Mouse (Mus musculus): ENCODE measurements around the gene Gm49320. TPM values are rescaled to one million over a fixed set of nuclear protein-coding genes. Genes with fewer than 3 reads are reported as not detected.

Gm49320 gene
- polyA plus RNA-seq, 1 experiment from 2014 or later = 0.70 TPM

- WGBS = 8% methylated on average over 26 of the region's 33 CpGs
- peaks cover 20% of the 10 kb centered on the region for H3K4me1 ChIP-seq (ENCODE audit: control insufficient read depth, insufficient read depth, low read length)
- H3K9me3 ChIP-seq (ENCODE audit: control insufficient read depth, low read length) = no peaks in the 10 kb centered on the region
- no peaks in the 10 kb centered on the region for H3K27me3 ChIP-seq (ENCODE audit: control insufficient read depth, insufficient read depth, low read length)
- peak within 1 kb of the TSS; percentile 81 for H3K4me2 ChIP-seq (ENCODE audit: low read length)
- H3K36me3 ChIP-seq (ENCODE audit: control insufficient read depth, insufficient read depth, low read length) = peaks cover 81% of the 10 kb centered on the region
- peak; percentile 92 for ATAC-seq (ENCODE audit: low FRiP score, low TSS enrichment)
- H3K9ac ChIP-seq (replicated peaks; ENCODE audit: low read length) = peak within 1 kb of the TSS; percentile 98
- peak within 1 kb of the TSS; percentile 88 for H3K4me3 ChIP-seq (replicated peaks; ENCODE audit: low read depth, low read length)
- H3K27ac ChIP-seq (replicated peaks; ENCODE audit: low read depth, low read length) = peak within 1 kb of the TSS; percentile 96
- DNase-seq = peak; percentile 96
These were observed 20.6 kb downstream of the Gm49320 start, which contains the start of gene Ctxn1 for GRCm38 (mm10) chr8:4259125-4259804. Gene Ctxn1 (minus strand): TSS chr8:4259274.

GRCm38 (mm10) chr8:4259805-4260170, 21.1 kb downstream of the Gm49320 start:
- Histone ChIP-seq H3K9me3 (ENCODE audit: control insufficient read depth, low read length) (no peaks in the 10 kb centered on the region), H3K4me3 (replicated peaks; ENCODE audit: low read depth, low read length) (no peak overlapping the region; the same call in 1 of the 2 replicates), H3K27ac (replicated peaks; ENCODE audit: low read depth, low read length) (peak overlapping the region; percentile 96), H3K27me3 (ENCODE audit: control insufficient read depth, insufficient read depth, low read length) (no peaks in the 10 kb centered on the region), H3K4me1 (ENCODE audit: control insufficient read depth, insufficient read depth, low read length) (peaks cover 16% of the 10 kb centered on the region), H3K36me3 (ENCODE audit: control insufficient read depth, insufficient read depth, low read length) (peaks cover 81% of the 10 kb centered on the region), H3K4me2 (ENCODE audit: low read length) (peak overlapping the region; percentile 81), H3K9ac (replicated peaks; ENCODE audit: low read length) (0 out of 2 replicates have a peak overlapping the region, but pooled peaks have one; percentile 23)
- 88% methylated on average over 4 of the region's 4 CpGs for WGBS
- ATAC-seq (ENCODE audit: low FRiP score, low TSS enrichment) (no peak), DNase-seq (no peak)

GRCm38 (mm10) chr8:4263105-4263791, 24.6 kb downstream of the Gm49320 start:
- no peak overlapping the region for H3K4me3 ChIP-seq (replicated peaks; ENCODE audit: low read depth, low read length)
- ATAC-seq (ENCODE audit: low FRiP score, low TSS enrichment) (no peak), DNase-seq (no peak)
- H3K4me2 ChIP-seq (ENCODE audit: low read length) = no peak overlapping the region
- H3K27me3 ChIP-seq (ENCODE audit: control insufficient read depth, insufficient read depth, low read length) = no peaks in the 10 kb centered on the region
- H3K9me3 ChIP-seq (ENCODE audit: control insufficient read depth, low read length) = no peaks in the 10 kb centered on the region
- WGBS = 91% methylated on average over 8 of the region's 8 CpGs
- peaks cover 84% of the 10 kb centered on the region for H3K36me3 ChIP-seq (ENCODE audit: control insufficient read depth, insufficient read depth, low read length)
- no peak overlapping the region for H3K27ac ChIP-seq (replicated peaks; ENCODE audit: low read depth, low read length)
- no peak overlapping the region for H3K9ac ChIP-seq (replicated peaks; ENCODE audit: low read length)
- no peaks in the 10 kb centered on the region for H3K4me1 ChIP-seq (ENCODE audit: control insufficient read depth, insufficient read depth, low read length)

GRCm38 (mm10) chr8:4265160-4265914, 26.7 kb downstream of the Gm49320 start:
- Histone ChIP-seq H3K36me3 (ENCODE audit: control insufficient read depth, insufficient read depth, low read length) (peaks cover 95% of the 10 kb centered on the region), H3K4me2 (ENCODE audit: low read length) (no peak overlapping the region), H3K4me1 (ENCODE audit: control insufficient read depth, insufficient read depth, low read length) (no peaks in the 10 kb centered on the region), H3K9ac (replicated peaks; ENCODE audit: low read length) (no peak overlapping the region), H3K4me3 (replicated peaks; ENCODE audit: low read depth, low read length) (no peak overlapping the region), H3K9me3 (ENCODE audit: control insufficient read depth, low read length) (no peaks in the 10 kb centered on the region), H3K27me3 (ENCODE audit: control insufficient read depth, insufficient read depth, low read length) (no peaks in the 10 kb centered on the region), H3K27ac (replicated peaks; ENCODE audit: low read depth, low read length) (no peak overlapping the region)
- DNase-seq (no peak), ATAC-seq (ENCODE audit: low FRiP score, low TSS enrichment) (no peak)
- WGBS = 94% methylated on average over 15 of the region's 15 CpGs

GRCm38 (mm10) chr8:4267627-4268026, 29.0 kb downstream of the Gm49320 start:
- H3K36me3 ChIP-seq (ENCODE audit: control insufficient read depth, insufficient read depth, low read length) = peaks cover 92% of the 10 kb centered on the region
- no peaks in the 10 kb centered on the region for H3K9me3 ChIP-seq (ENCODE audit: control insufficient read depth, low read length)
- H3K4me3 ChIP-seq (replicated peaks; ENCODE audit: low read depth, low read length) = no peak overlapping the region
- H3K4me2 ChIP-seq (ENCODE audit: low read length) = no peak overlapping the region
- ATAC-seq (ENCODE audit: low FRiP score, low TSS enrichment) (0 out of 2 replicates have a peak, but pooled peaks have one; percentile 50), DNase-seq (peak; percentile 36)
- H3K27ac ChIP-seq (replicated peaks; ENCODE audit: low read depth, low read length) = no peak overlapping the region
- 76% methylated on average over 15 of the region's 15 CpGs for WGBS
- H3K4me1 ChIP-seq (ENCODE audit: control insufficient read depth, insufficient read depth, low read length) = no peaks in the 10 kb centered on the region
- no peaks in the 10 kb centered on the region for H3K27me3 ChIP-seq (ENCODE audit: control insufficient read depth, insufficient read depth, low read length)
- no peak overlapping the region for H3K9ac ChIP-seq (replicated peaks; ENCODE audit: low read length)

GRCm38 (mm10) chr8:4269609-4270008, 30.9 kb downstream of the Gm49320 start:
- no peak overlapping the region for H3K27ac ChIP-seq (replicated peaks; ENCODE audit: low read depth, low read length)
- peaks cover 86% of the 10 kb centered on the region for H3K36me3 ChIP-seq (ENCODE audit: control insufficient read depth, insufficient read depth, low read length)
- H3K9ac ChIP-seq (replicated peaks; ENCODE audit: low read length) = no peak overlapping the region
- ATAC-seq (ENCODE audit: low FRiP score, low TSS enrichment) (no peak), DNase-seq (no peak)
- no peaks in the 10 kb centered on the region for H3K4me1 ChIP-seq (ENCODE audit: control insufficient read depth, insufficient read depth, low read length)
- no peaks in the 10 kb centered on the region for H3K9me3 ChIP-seq (ENCODE audit: control insufficient read depth, low read length)
- H3K4me3 ChIP-seq (replicated peaks; ENCODE audit: low read depth, low read length) = no peak overlapping the region
- no peak overlapping the region for H3K4me2 ChIP-seq (ENCODE audit: low read length)
- H3K27me3 ChIP-seq (ENCODE audit: control insufficient read depth, insufficient read depth, low read length) = no peaks in the 10 kb centered on the region
- WGBS = 97% methylated on average over 6 of the region's 6 CpGs

- ATAC-seq (ENCODE audit: low FRiP score, low TSS enrichment) (peak; percentile 98), DNase-seq (peak; percentile 99)
- Histone ChIP-seq H3K4me2 (ENCODE audit: low read length) (peak within 1 kb of the TSS; percentile 60), H3K27me3 (ENCODE audit: control insufficient read depth, insufficient read depth, low read length) (no peaks in the 10 kb centered on the region), H3K27ac (replicated peaks; ENCODE audit: low read depth, low read length) (peak within 1 kb of the TSS; percentile 66), H3K36me3 (ENCODE audit: control insufficient read depth, insufficient read depth, low read length) (peaks cover 32% of the 10 kb centered on the region), H3K9ac (replicated peaks; ENCODE audit: low read length) (peak within 1 kb of the TSS; percentile 71), H3K9me3 (ENCODE audit: control insufficient read depth, low read length) (no peaks in the 10 kb centered on the region), H3K4me1 (ENCODE audit: control insufficient read depth, insufficient read depth, low read length) (no peaks in the 10 kb centered on the region), H3K4me3 (replicated peaks; ENCODE audit: low read depth, low read length) (peak within 1 kb of the TSS; percentile 70)
- under 1% methylated on average over 39 of the region's 39 CpGs for WGBS
These were observed 36.8 kb downstream of the Gm49320 start, which contains the start of gene Timm44 for GRCm38 (mm10) chr8:4275275-4276110. Gene Timm44 (minus strand): TSS chr8:4275913.

GRCm38 (mm10) chr8:4276111-4276465, 37.4 kb downstream of the Gm49320 start:
- Histone ChIP-seq H3K9ac (replicated peaks; ENCODE audit: low read length) (peak overlapping the region; percentile 71), H3K36me3 (ENCODE audit: control insufficient read depth, insufficient read depth, low read length) (peaks cover 26% of the 10 kb centered on the region), H3K9me3 (ENCODE audit: control insufficient read depth, low read length) (no peaks in the 10 kb centered on the region), H3K4me2 (ENCODE audit: low read length) (peak overlapping the region; percentile 60), H3K4me1 (ENCODE audit: control insufficient read depth, insufficient read depth, low read length) (no peaks in the 10 kb centered on the region), H3K27me3 (ENCODE audit: control insufficient read depth, insufficient read depth, low read length) (no peaks in the 10 kb centered on the region), H3K4me3 (replicated peaks; ENCODE audit: low read depth, low read length) (peak overlapping the region; percentile 70), H3K27ac (replicated peaks; ENCODE audit: low read depth, low read length) (peak overlapping the region; percentile 66)
- WGBS = 26% methylated on average over 9 of the region's 9 CpGs
- DNase-seq (no peak), ATAC-seq (ENCODE audit: low FRiP score, low TSS enrichment) (no peak)
